Mouse (Mus musculus) limb, embryonic 15.5 days (tissue): ENCODE results near the gene Serpinb9e. TPM values are rescaled to one million over a fixed set of nuclear protein-coding genes. Genes with fewer than 3 reads are reported as not detected.
"Not testable (repeated sequence)": the region's sequence is repeated elsewhere in the genome, so short reads cannot be mapped to it uniquely, and the experiment has no call there.

Experiments used
- ATAC-seq: fragments of 200-750 bp; cut with Nextera tagmentation; 2 replicates; pipeline ENCODE4 v1.8.0; 2017; ENCODE audit warnings: low read depth, moderate TSS enrichment; ENCODE audit not compliant: insufficient number of reproducible peaks, low FRiP score, low TSS enrichment
- H3K27ac ChIP-seq: fragments of 300-500 bp; sonication (generic); 2 replicates; pipeline ENCODE4 v1.5.1; 2015; ENCODE audit warnings: moderate library complexity, mild to moderate bottlenecking, inconsistent platforms
- H3K27me3 ChIP-seq: fragments of 300-500 bp; sonication (generic); 2 replicates; pipeline ENCODE4 v1.6.1; 2015; ENCODE audit warnings: inconsistent platforms
- H3K36me3 ChIP-seq: fragments of 300-500 bp; sonication (generic); 2 replicates; pipeline ENCODE4 v1.6.1; 2015; ENCODE audit warnings: inconsistent platforms
- H3K4me1 ChIP-seq: fragments of 300-500 bp; sonication (generic); 2 replicates; pipeline ENCODE4 v1.6.1; 2015; ENCODE audit warnings: inconsistent platforms
- H3K4me2 ChIP-seq: fragments of 300-500 bp; sonication (generic); 2 replicates; pipeline ENCODE4 v1.6.1; 2015; ENCODE audit warnings: mild to moderate bottlenecking, inconsistent platforms
- H3K4me3 ChIP-seq: fragments of 300-500 bp; sonication (generic); 2 replicates; pipeline ENCODE4 v1.5.1; 2015; ENCODE audit warnings: mild to moderate bottlenecking, inconsistent platforms
- H3K9ac ChIP-seq: fragments of 300-500 bp; sonication (generic); 2 replicates; pipeline ENCODE4 v1.6.1; 2015; ENCODE audit warnings: inconsistent platforms
- H3K9me3 ChIP-seq: fragments of 300-500 bp; sonication (generic); 2 replicates; pipeline ENCODE4 v1.6.1; 2016; ENCODE audit warnings: inconsistent platforms
- WGBS: fragments of 180-500 bp; shearing (Covaris S2); methylation state at CpG from one replicate; pipeline ENCODE4 v1.1.7; 2015; 5-methylcytosine and 5-hydroxymethylcytosine counted together
- polyA plus RNA-seq: library from polyadenylated mRNA; unstranded; fragments of >200 nt; fragmentation: Nextera tagmentation; extraction: Ambion mirVana; gene quantifications from 2 replicates; pipeline ENCODE4 v1.2.1, GENCODE M21; 2015

Serpinb9e gene
- not detected in 2 replicates for polyA plus RNA-seq

- not testable (repeated sequence) for H3K36me3 ChIP-seq, H3K27me3 ChIP-seq, H3K9me3 ChIP-seq, ATAC-seq, H3K4me3 ChIP-seq, H3K9ac ChIP-seq, H3K27ac ChIP-seq, H3K4me2 ChIP-seq, H3K4me1 ChIP-seq
- WGBS = 79% methylated on average over 2 of the region's 2 CpGs
Measured at GRCm38 (mm10) chr13:33249312-33249711, at the start of gene Serpinb9e. Gene Serpinb9e, plus strand, starts transcription at chr13:33249612.

- Histone ChIP-seq H3K4me1 (no peaks in the 10 kb centered on the region), H3K4me3 (no peak overlapping the region), H3K27me3 (no peaks in the 10 kb centered on the region), H3K27ac (no peak overlapping the region), H3K9ac (no peak overlapping the region), H3K9me3 (no peaks in the 10 kb centered on the region), H3K4me2 (no peak overlapping the region), H3K36me3 (no peaks in the 10 kb centered on the region)
- ATAC-seq = no peak
- 50% methylated on average over 2 of the region's 2 CpGs for WGBS
Measured at GRCm38 (mm10) chr13:33199740-33200139, 49.7 kb upstream of the Serpinb9e start.

GRCm38 (mm10) chr13:33308631-33309030 is 59.2 kb downstream of the Serpinb9e start:
- H3K4me3 ChIP-seq, H3K27ac ChIP-seq, H3K27me3 ChIP-seq, H3K4me1 ChIP-seq, H3K9ac ChIP-seq, H3K9me3 ChIP-seq, H3K36me3 ChIP-seq, H3K4me2 ChIP-seq, ATAC-seq: not testable (repeated sequence)
- 86% methylated on average over 4 of the region's 4 CpGs for WGBS

Other genes with a start within 250 kb of the Serpinb9e start
- gene Serpinb9, start 246.4 kb upstream of the Serpinb9e start, polyA plus RNA-seq = 3.9 and 4.5 TPM in 2 replicates
- 0.49 and 0.62 TPM in 2 replicates for gene Serpinb9b, start 222.2 kb upstream of the Serpinb9e start, polyA plus RNA-seq
- 1.1 and 1.3 TPM in 2 replicates for gene Serpinb1b, start 171.0 kb upstream of the Serpinb9e start, polyA plus RNA-seq
- gene Serpinb9c, start 89.9 kb upstream of the Serpinb9e start, polyA plus RNA-seq = not detected in 2 replicates
- not detected in 2 replicates for gene Serpinb9d, start 56.7 kb upstream of the Serpinb9e start, polyA plus RNA-seq
- not detected in 2 replicates for gene Serpinb9f, start 74.5 kb downstream of the Serpinb9e start, polyA plus RNA-seq
- not detected in 2 replicates for gene Gm11397, start 146.1 kb downstream of the Serpinb9e start, polyA plus RNA-seq
- gene Serpinb9g, start 235.2 kb downstream of the Serpinb9e start, polyA plus RNA-seq = not detected in 2 replicates